Mouse (Mus musculus) hindbrain, embryonic 16.5 days (tissue): Measurements from ENCODE around the gene Parp11. TPM values are rescaled to one million over a fixed set of nuclear protein-coding genes. Genes with fewer than 3 reads are reported as not detected.

Source experiments
- ATAC-seq: fragments of 200-750 bp; cut with Nextera tagmentation; 2 replicates; pipeline ENCODE4 v1.8.0; 2017; ENCODE audit warnings: moderate TSS enrichment, moderate library complexity
- H3K27ac ChIP-seq: fragments of 300-500 bp; sonication (generic); 2 replicates; pipeline ENCODE4 v1.5.1; 2014; ENCODE audit warnings: low read depth, mild to moderate bottlenecking, control low read depth, low read length, moderate library complexity
- H3K27me3 ChIP-seq: fragments of 300-500 bp; sonication (generic); replicated peaks from 2 replicates; pipeline ENCODE4 v1.6.1; 2014; ENCODE audit warnings: low read length; ENCODE audit not compliant: control insufficient read depth, insufficient read depth
- H3K36me3 ChIP-seq: fragments of 300-500 bp; sonication (generic); 2 replicates; pipeline ENCODE4 v1.6.1; 2014; ENCODE audit warnings: mild to moderate bottlenecking, low read length, moderate library complexity, mixed read lengths; ENCODE audit not compliant: control insufficient read depth, insufficient read depth
- H3K4me1 ChIP-seq: fragments of 300-500 bp; sonication (generic); 2 replicates; pipeline ENCODE4 v1.6.1; 2014; ENCODE audit warnings: low read depth, low read length; ENCODE audit not compliant: control insufficient read depth, insufficient read depth
- H3K4me2 ChIP-seq: fragments of 300-500 bp; sonication (generic); 2 replicates; pipeline ENCODE4 v1.6.1; 2014; ENCODE audit warnings: mild to moderate bottlenecking, low read length, control low read depth, moderate library complexity
- H3K4me3 ChIP-seq: fragments of 300-500 bp; sonication (generic); 2 replicates; pipeline ENCODE4 v1.5.1; 2014; ENCODE audit warnings: mild to moderate bottlenecking, low read length, control low read depth, moderate library complexity
- H3K9ac ChIP-seq: fragments of 300-500 bp; sonication (generic); 2 replicates; pipeline ENCODE4 v1.6.1; 2014; ENCODE audit warnings: low read depth, mild to moderate bottlenecking, control low read depth, low read length, moderate library complexity
- H3K9me3 ChIP-seq: fragments of 300-500 bp; sonication (generic); 2 replicates; pipeline ENCODE4 v1.6.1; 2014; ENCODE audit warnings: mild to moderate bottlenecking, low read length, moderate library complexity; ENCODE audit not compliant: control insufficient read depth
- WGBS: fragments of 180-500 bp; shearing (Covaris S2); extraction: QIAGEN DNeasy Blood & Tissue Kit; methylation state at CpG from one replicate; pipeline ENCODE4 v1.1.7; 2014; 5-methylcytosine and 5-hydroxymethylcytosine counted together
- polyA plus RNA-seq: library from polyadenylated mRNA; unstranded; fragments of >200 nt; fragmentation: Nextera tagmentation; extraction: Ambion mirVana; gene quantifications from 2 replicates; pipeline ENCODE4 v1.2.1, GENCODE M21; 2015

Parp11 gene
- polyA plus RNA-seq = 69.2 and 80.6 TPM in 2 replicates

DNA sequence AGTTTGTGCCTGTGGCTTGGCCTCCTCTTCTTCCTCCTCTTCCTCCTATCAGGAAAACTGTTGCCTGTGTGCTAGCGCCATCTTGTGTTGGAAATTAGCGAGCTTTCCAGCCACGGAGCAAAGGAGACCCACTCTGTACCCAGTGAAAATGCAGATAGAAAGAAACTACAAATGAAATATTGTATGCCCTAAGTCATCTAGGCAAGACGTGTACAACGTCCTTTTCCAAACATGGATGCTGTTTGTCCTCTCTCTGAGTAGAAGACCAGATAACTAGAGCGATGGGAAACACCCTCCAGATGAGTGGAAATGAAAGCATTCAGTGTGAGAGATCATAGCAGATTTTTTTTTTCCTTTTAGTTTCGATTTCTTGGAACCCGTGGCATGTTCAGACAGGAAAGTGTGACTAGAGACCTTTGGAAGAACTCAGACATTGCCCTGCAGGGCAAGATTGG is at the start of gene Parp11:
Parp11 (plus strand) TSS at position 405 of the 455 bp plus-strand sequence.
- H3K9ac ChIP-seq = no peak within 1 kb of the TSS
- peak; percentile 45; the same call in 1 of the 2 replicates for ATAC-seq
- WGBS = 17% methylated on average over 8 of the region's 8 CpGs

DNA sequence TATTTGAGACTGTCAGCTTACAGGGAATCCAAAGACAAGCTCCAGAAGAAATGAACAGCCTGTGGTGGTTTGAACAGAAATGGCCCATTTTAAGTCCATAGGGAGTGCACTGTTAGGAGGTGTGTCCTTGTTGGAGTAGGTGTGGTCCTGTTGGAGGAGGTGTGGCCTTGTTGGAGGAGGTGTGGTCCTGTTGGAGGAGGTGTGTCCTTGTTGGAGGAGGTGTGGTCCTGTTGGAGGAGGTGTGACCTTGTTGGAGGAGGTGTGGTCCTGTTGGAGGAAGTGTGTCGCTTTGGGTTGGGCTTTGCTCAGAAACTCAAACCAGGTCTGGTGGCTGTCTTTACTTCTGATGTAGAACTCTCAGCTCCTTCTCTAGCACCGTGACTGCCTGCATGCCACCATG is 48.6 kb upstream of the Parp11 start:
- Histone ChIP-seq H3K27ac (no peak overlapping the region), H3K36me3 (no peaks in the 10 kb centered on the region), H3K4me1 (peaks cover 4% of the 10 kb centered on the region), H3K9me3 (no peaks in the 10 kb centered on the region), H3K27me3 (no peaks in the 10 kb centered on the region; the same call in 1 of the 2 replicates), H3K4me2 (no peak overlapping the region), H3K9ac (no peak overlapping the region), H3K4me3 (no peak overlapping the region)
- no peak for ATAC-seq
- 43% methylated on average over 2 of the region's 2 CpGs for WGBS

More for the DNA sequence above, at the start of gene Parp11:
- H3K27me3 ChIP-seq = no peaks in the 10 kb centered on the region
- H3K36me3 ChIP-seq = no peaks in the 10 kb centered on the region
- no peak within 1 kb of the TSS for H3K4me2 ChIP-seq
- no peak within 1 kb of the TSS for H3K27ac ChIP-seq
- H3K4me1 ChIP-seq = peaks cover 3% of the 10 kb centered on the region; the same call in 1 of the 2 replicates
- H3K4me3 ChIP-seq = no peak within 1 kb of the TSS
- no peaks in the 10 kb centered on the region for H3K9me3 ChIP-seq

DNA sequence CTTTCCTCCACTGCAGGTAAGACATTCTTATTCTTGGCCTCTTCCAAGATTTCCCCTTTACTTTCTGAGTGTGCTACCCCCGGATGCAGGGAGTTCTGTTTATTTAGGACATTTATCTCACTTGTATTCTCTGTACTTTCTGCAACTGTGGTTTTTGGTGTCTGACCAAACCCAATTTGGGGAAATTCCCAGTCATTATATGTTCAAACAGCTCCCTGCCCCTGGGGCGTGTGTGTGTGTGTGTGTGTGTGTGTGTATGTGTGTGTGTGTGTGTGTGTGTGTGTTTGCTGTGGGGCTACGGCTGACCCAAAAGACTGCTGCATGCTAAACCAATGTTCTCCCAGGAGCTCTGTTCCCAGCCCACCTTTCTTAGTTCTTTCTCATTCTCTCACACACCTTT is 45.2 kb upstream of the Parp11 start:
- no peak for ATAC-seq
- peaks cover 7% of the 10 kb centered on the region; the same call in 1 of the 2 replicates for H3K4me1 ChIP-seq
- 56% methylated on average over 3 of the region's 3 CpGs for WGBS
- no peak overlapping the region for H3K4me2 ChIP-seq
- H3K27ac ChIP-seq = no peak overlapping the region
- no peak overlapping the region for H3K4me3 ChIP-seq
- H3K36me3 ChIP-seq = no peaks in the 10 kb centered on the region
- no peak overlapping the region for H3K9ac ChIP-seq
- H3K27me3 ChIP-seq = no peaks in the 10 kb centered on the region; the same call in 1 of the 2 replicates
- H3K9me3 ChIP-seq = no peaks in the 10 kb centered on the region

DNA sequence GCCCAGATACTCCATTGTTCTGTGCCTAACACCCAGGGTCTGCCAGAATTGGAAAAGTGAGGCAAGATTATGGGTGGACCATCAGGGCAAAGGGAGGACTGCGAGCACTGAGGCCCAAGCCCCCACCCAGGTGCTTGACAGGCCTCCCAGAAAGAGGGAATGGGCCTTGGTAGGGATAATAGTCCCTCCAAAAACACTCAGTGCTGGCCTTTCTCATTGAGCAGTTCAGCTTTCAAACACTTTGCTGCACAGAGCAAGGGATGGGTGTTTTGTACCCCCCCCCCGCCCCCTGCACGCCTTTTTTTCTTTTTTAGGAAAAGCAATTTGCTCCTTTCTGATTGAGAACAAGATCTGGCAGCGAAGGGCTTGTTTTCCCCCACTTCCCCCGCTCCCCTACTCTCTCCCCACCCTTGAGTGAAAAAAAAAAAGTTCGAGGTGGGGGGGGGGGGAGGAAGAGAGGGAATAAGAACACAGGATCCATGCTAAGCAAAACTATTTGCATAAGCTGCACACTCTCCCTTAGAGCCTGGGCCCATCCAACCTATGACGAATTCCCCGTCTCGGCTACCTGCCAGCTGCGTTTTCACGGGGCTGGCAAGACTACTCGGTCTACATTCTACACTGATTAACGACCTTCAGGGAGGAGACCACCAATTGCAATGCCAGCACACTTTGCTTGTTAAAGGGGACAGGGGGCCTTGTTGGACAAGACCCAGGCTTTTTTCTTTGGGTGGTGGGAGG is 42.4 kb upstream of the Parp11 start:
- Histone ChIP-seq H3K4me3 (no peak overlapping the region), H3K27me3 (peaks cover 2% of the 10 kb centered on the region; the same call in 1 of the 2 replicates), H3K9me3 (no peaks in the 10 kb centered on the region), H3K27ac (peak overlapping the region; percentile 46; the same call in 1 of the 2 replicates), H3K36me3 (no peaks in the 10 kb centered on the region), H3K9ac (no peak overlapping the region), H3K4me1 (peaks cover 7% of the 10 kb centered on the region; the same call in 1 of the 2 replicates), H3K4me2 (no peak overlapping the region)
- WGBS = 25% methylated on average over 13 of the region's 13 CpGs
- peak; percentile 95 for ATAC-seq

DNA sequence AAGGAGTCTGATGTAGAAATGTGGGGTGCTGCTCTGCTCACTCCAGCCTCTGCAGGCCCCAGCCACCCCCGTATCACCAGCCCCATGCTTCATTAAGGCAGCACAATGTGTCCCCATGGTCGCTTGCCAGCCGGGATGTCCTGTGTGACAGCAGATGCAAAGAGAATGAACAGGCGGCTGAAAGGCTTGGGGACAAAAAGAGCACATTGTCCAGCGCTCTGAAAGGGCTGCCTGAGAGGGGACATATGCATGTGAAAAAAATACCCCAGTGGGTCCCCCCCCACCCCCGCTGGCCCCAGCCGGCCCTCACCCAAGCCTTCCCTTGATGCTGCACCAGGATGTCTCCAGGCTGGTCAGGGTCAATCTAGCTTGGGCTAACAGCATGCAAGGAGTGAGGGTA is 41.0 kb upstream of the Parp11 start:
- no peaks in the 10 kb centered on the region for H3K36me3 ChIP-seq
- no peak overlapping the region for H3K9ac ChIP-seq
- H3K4me3 ChIP-seq = no peak overlapping the region
- 18% methylated on average over 7 of the region's 7 CpGs for WGBS
- H3K27ac ChIP-seq = no peak overlapping the region
- H3K4me2 ChIP-seq = no peak overlapping the region
- H3K9me3 ChIP-seq = no peaks in the 10 kb centered on the region
- H3K27me3 ChIP-seq = 0 out of 2 replicates have a peak, but pooled peaks cover 2% of the 10 kb centered on the region
- peak; percentile 66 for ATAC-seq
- H3K4me1 ChIP-seq = peaks cover 7% of the 10 kb centered on the region; the same call in 1 of the 2 replicates

DNA sequence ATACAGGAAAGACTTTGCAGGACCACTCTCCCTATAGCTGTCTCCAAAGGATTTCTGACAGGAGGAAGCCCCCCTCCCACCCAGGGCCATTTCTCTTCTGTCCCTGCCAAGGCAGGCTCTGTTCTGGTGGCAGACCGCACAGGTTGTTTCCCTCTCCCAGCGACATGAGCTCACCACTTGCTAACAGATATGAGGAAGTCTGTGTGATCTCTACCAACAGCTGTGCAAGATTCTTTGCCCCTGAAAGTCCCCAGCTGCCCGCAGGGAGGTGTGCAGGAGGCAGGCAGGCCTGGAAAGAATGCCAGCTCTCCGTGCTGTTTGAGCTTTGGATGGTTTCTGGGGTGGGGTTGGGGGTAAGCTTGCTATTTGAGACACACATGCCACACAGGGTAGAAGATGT is 38.9 kb upstream of the Parp11 start:
- ATAC-seq = no peak
- WGBS = 15% methylated on average over 4 of the region's 4 CpGs
- Histone ChIP-seq H3K27ac (no peak overlapping the region), H3K4me1 (peaks cover 7% of the 10 kb centered on the region; the same call in 1 of the 2 replicates), H3K9me3 (no peaks in the 10 kb centered on the region), H3K27me3 (0 out of 2 replicates have a peak, but pooled peaks cover 2% of the 10 kb centered on the region), H3K4me3 (no peak overlapping the region), H3K4me2 (no peak overlapping the region), H3K36me3 (no peaks in the 10 kb centered on the region), H3K9ac (0 out of 2 replicates have a peak overlapping the region, but pooled peaks have one; percentile 1)

DNA sequence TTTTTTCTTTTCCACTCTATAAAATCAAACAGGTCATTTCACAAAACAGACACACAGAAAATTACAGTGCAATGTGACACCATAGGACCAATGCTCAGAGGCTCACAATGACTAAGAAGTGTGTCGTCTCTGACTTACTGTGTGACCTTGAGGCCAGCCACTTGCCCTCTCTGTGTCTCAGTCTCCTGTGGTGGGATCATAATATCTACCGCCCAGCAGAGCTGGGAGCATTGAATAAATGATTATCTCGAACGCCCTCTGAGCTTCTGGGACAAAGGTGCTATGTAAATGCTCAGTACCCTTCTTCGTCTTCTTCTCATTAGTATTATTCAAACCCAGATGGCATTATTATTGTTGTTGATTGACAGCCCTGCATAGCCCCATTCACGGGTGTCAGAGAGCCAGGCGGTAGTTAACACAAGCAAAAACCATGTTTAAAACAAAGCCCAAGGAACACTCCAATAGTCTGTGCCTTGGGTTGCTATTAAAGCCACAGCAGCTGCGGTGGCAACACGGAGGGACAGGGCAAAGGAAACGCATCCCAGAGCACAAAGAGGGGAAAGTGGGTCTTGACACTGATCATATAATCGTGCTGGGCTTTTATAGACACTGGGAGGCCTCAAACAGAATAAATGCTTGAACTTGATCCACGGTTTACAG is 29.0 kb upstream of the Parp11 start:
- H3K36me3 ChIP-seq = no peaks in the 10 kb centered on the region
- ATAC-seq = no peak
- no peak overlapping the region for H3K4me3 ChIP-seq
- 21% methylated on average over 12 of the region's 12 CpGs for WGBS
- no peaks in the 10 kb centered on the region for H3K9me3 ChIP-seq
- no peak overlapping the region for H3K9ac ChIP-seq
- H3K27me3 ChIP-seq = no peaks in the 10 kb centered on the region
- no peak overlapping the region for H3K27ac ChIP-seq
- H3K4me1 ChIP-seq = no peaks in the 10 kb centered on the region
- H3K4me2 ChIP-seq = no peak overlapping the region

DNA sequence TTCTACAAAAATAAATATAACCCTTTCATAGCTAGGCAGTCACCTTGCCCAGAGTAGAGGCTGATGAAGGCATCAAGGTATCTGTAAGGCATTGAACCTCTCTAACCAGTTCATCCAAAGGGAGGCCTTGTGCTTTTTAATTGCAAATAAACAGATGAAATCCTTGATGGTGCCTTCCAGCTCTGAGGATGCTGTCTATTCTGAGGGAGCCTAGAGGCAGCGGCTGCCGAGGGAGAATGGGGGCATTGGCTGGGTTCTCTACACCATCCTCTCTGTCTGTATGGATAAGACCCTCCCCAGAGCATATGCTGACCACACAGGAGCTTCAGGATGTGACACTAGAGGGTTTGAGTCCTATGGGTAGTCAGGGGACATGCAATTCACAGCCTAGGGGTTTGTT is 28.3 kb upstream of the Parp11 start:
- Histone ChIP-seq H3K27ac (no peak overlapping the region), H3K36me3 (no peaks in the 10 kb centered on the region), H3K9ac (no peak overlapping the region), H3K4me3 (no peak overlapping the region), H3K9me3 (no peaks in the 10 kb centered on the region), H3K27me3 (no peaks in the 10 kb centered on the region), H3K4me1 (no peaks in the 10 kb centered on the region), H3K4me2 (no peak overlapping the region)
- WGBS = 59% methylated on average over 2 of the region's 2 CpGs
- no peak for ATAC-seq

DNA sequence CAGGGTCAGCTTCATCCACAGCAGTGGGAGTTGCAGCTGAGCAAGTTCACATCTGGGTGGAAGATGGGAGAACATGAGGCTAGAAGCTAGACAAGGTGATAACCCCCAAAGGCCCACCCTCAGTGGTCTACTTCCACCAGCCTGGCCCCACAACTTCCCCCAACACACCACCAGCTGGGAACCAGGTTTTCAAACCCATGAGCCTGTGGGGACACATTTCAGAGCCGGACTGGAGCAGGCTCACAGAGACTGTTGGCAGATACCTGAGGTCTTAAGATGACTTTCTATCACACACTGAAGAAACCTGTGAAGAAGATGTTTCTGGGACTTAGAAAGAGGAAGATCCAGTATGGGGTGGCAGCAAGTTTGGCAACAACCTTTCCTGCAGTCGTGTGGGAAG is 26.5 kb upstream of the Parp11 start:
- H3K27ac ChIP-seq = no peak overlapping the region
- no peak overlapping the region for H3K4me3 ChIP-seq
- 76% methylated on average over 2 of the region's 2 CpGs for WGBS
- no peaks in the 10 kb centered on the region for H3K9me3 ChIP-seq
- no peaks in the 10 kb centered on the region for H3K4me1 ChIP-seq
- no peaks in the 10 kb centered on the region for H3K36me3 ChIP-seq
- H3K27me3 ChIP-seq = no peaks in the 10 kb centered on the region
- no peak for ATAC-seq
- H3K4me2 ChIP-seq = no peak overlapping the region
- H3K9ac ChIP-seq = no peak overlapping the region
